Mouse (Mus musculus): Measurements from ENCODE around the gene Cartpt. TPM values are rescaled to one million over a fixed set of nuclear protein-coding genes. Genes with fewer than 3 reads are reported as not detected.

Gene Cartpt
- polyA plus RNA-seq, 1 experiment from 2014 or later: not detected

- DNase-seq (no peak), ATAC-seq (no peak)
- H3K4me1 ChIP-seq (ENCODE audit: insufficient read depth): no peaks in the 10 kb centered on the region
- H3K4me2 ChIP-seq (ENCODE audit: low read depth, low read length): no peak overlapping the region
- no peaks in the 10 kb centered on the region for H3K36me3 ChIP-seq (replicated peaks; ENCODE audit: insufficient read depth, low read length)
- no peak overlapping the region for H3K4me3 ChIP-seq (ENCODE audit: low read depth, low read length)
- no peak for TF ChIP-seq EP300 (IDR thresholded peaks at IDR 0.05; ENCODE audit: low read depth)
- peak; percentile 33; the same call in 1 of the 2 replicates for TF ChIP-seq CTCF (IDR thresholded peaks at IDR 0.05; ENCODE audit: low read depth)
- peaks cover 2% of the 10 kb centered on the region; the same call in 1 of the 2 replicates for H3K9me3 ChIP-seq (ENCODE audit: low read length)
- 78% methylated on average over 6 of the region's 6 CpGs for WGBS (ENCODE audit: insufficient replicate concordance)
- no peaks in the 10 kb centered on the region for H3K27me3 ChIP-seq (ENCODE audit: insufficient read depth, low read length)
- H3K9ac ChIP-seq (replicated peaks): no peak overlapping the region
- no peak overlapping the region for H3K27ac ChIP-seq (ENCODE audit: low read depth)
Observed at GRCm38 (mm10) chr13:99868438-99868837, 32.5 kb downstream of the Cartpt start.

GRCm38 (mm10) chr13:99864331-99864730 lies 36.6 kb downstream of the Cartpt start:
- no peak overlapping the region for H3K27ac ChIP-seq (ENCODE audit: low read depth)
- WGBS (ENCODE audit: insufficient replicate concordance): 51% methylated on average over 5 of the region's 5 CpGs
- H3K27me3 ChIP-seq (ENCODE audit: insufficient read depth, low read length): no peaks in the 10 kb centered on the region
- ATAC-seq: no peak
- no peak overlapping the region for H3K4me2 ChIP-seq (ENCODE audit: low read depth, low read length)
- peaks cover 8% of the 10 kb centered on the region for H3K9me3 ChIP-seq (ENCODE audit: low read length)
- no peak overlapping the region for H3K9ac ChIP-seq (replicated peaks)
- no peaks in the 10 kb centered on the region for H3K4me1 ChIP-seq (ENCODE audit: insufficient read depth)
- no peak overlapping the region for H3K4me3 ChIP-seq (ENCODE audit: low read depth, low read length)
- DNase-seq: no peak
- H3K36me3 ChIP-seq (replicated peaks; ENCODE audit: insufficient read depth, low read length): no peaks in the 10 kb centered on the region
- TF ChIP-seq CTCF (IDR thresholded peaks at IDR 0.05; ENCODE audit: low read depth): no peak
- TF ChIP-seq EP300 (IDR thresholded peaks at IDR 0.05; ENCODE audit: low read depth): no peak

- TF ChIP-seq EP300 (IDR thresholded peaks at IDR 0.05; ENCODE audit: low read depth): no peak
- no peak for TF ChIP-seq CTCF (IDR thresholded peaks at IDR 0.05; ENCODE audit: low read depth)
- no peak overlapping the region for H3K4me2 ChIP-seq (ENCODE audit: low read depth, low read length)
- no peaks in the 10 kb centered on the region for H3K36me3 ChIP-seq (replicated peaks; ENCODE audit: insufficient read depth, low read length)
- H3K4me3 ChIP-seq (ENCODE audit: low read depth, low read length): no peak overlapping the region
- peaks cover 6% of the 10 kb centered on the region for H3K9me3 ChIP-seq (ENCODE audit: low read length)
- H3K27me3 ChIP-seq (ENCODE audit: insufficient read depth, low read length): no peaks in the 10 kb centered on the region
- no peak for DNase-seq
- H3K27ac ChIP-seq (ENCODE audit: low read depth): no peak overlapping the region
- WGBS (ENCODE audit: insufficient replicate concordance): 77% methylated on average over 3 of the region's 3 CpGs
- H3K4me1 ChIP-seq (ENCODE audit: insufficient read depth): no peaks in the 10 kb centered on the region
- H3K9ac ChIP-seq (replicated peaks): no peak overlapping the region
- no peak for ATAC-seq
Observed at GRCm38 (mm10) chr13:99860670-99861069, 40.2 kb downstream of the Cartpt start.

GRCm38 (mm10) chr13:99859082-99859481 lies 41.8 kb downstream of the Cartpt start:
- Histone ChIP-seq H3K36me3 (replicated peaks; ENCODE audit: insufficient read depth, low read length) (no peaks in the 10 kb centered on the region), H3K4me1 (ENCODE audit: insufficient read depth) (no peaks in the 10 kb centered on the region), H3K27ac (ENCODE audit: low read depth) (no peak overlapping the region), H3K4me3 (ENCODE audit: low read depth, low read length) (no peak overlapping the region), H3K9me3 (ENCODE audit: low read length) (peaks cover 6% of the 10 kb centered on the region), H3K27me3 (ENCODE audit: insufficient read depth, low read length) (no peaks in the 10 kb centered on the region), H3K4me2 (ENCODE audit: low read depth, low read length) (no peak overlapping the region), H3K9ac (replicated peaks) (no peak overlapping the region)
- no peak for TF ChIP-seq EP300 (IDR thresholded peaks at IDR 0.05; ENCODE audit: low read depth)
- peak; percentile 78 for TF ChIP-seq CTCF (IDR thresholded peaks at IDR 0.05; ENCODE audit: low read depth)
- 14% methylated on average over 1 of the region's 1 CpGs for whole genome bisulfite sequencing (ENCODE audit: insufficient replicate concordance)
- ATAC-seq (no peak), DNase-seq (peak; percentile 51)

- H3K4me3 ChIP-seq (ENCODE audit: low read depth, low read length): no peak overlapping the region
- DNase-seq (peak; percentile 7), ATAC-seq (no peak)
- 42% methylated on average over 2 of the region's 2 CpGs for WGBS (ENCODE audit: insufficient replicate concordance)
- no peaks in the 10 kb centered on the region for H3K27me3 ChIP-seq (ENCODE audit: insufficient read depth, low read length)
- H3K4me1 ChIP-seq (ENCODE audit: insufficient read depth): no peaks in the 10 kb centered on the region
- H3K36me3 ChIP-seq (replicated peaks; ENCODE audit: insufficient read depth, low read length): no peaks in the 10 kb centered on the region
- no peak overlapping the region for H3K9ac ChIP-seq (replicated peaks)
- H3K27ac ChIP-seq (ENCODE audit: low read depth): no peak overlapping the region
- TF ChIP-seq EP300 (IDR thresholded peaks at IDR 0.05; ENCODE audit: low read depth) (0 out of 2 replicates have a peak, but pooled peaks have one; percentile 21), CTCF (IDR thresholded peaks at IDR 0.05; ENCODE audit: low read depth) (no peak)
- no peak overlapping the region for H3K4me2 ChIP-seq (ENCODE audit: low read depth, low read length)
- H3K9me3 ChIP-seq (ENCODE audit: low read length): peaks cover 6% of the 10 kb centered on the region
Observed at GRCm38 (mm10) chr13:99857879-99858278, 43.0 kb downstream of the Cartpt start.

- no peak overlapping the region for H3K27ac ChIP-seq (ENCODE audit: low read depth)
- no peak overlapping the region for H3K4me3 ChIP-seq (ENCODE audit: low read depth, low read length)
- 69% methylated on average over 9 of the region's 9 CpGs for WGBS (ENCODE audit: insufficient replicate concordance)
- no peak overlapping the region for H3K9ac ChIP-seq (replicated peaks)
- no peaks in the 10 kb centered on the region for H3K27me3 ChIP-seq (ENCODE audit: insufficient read depth, low read length)
- no peaks in the 10 kb centered on the region for H3K4me1 ChIP-seq (ENCODE audit: insufficient read depth)
- TF ChIP-seq EP300 (IDR thresholded peaks at IDR 0.05; ENCODE audit: low read depth) (no peak), CTCF (IDR thresholded peaks at IDR 0.05; ENCODE audit: low read depth) (no peak)
- DNase-seq: peak; percentile 2
- no peak for ATAC-seq
- H3K9me3 ChIP-seq (ENCODE audit: low read length): peaks cover 6% of the 10 kb centered on the region
- H3K36me3 ChIP-seq (replicated peaks; ENCODE audit: insufficient read depth, low read length): no peaks in the 10 kb centered on the region
- no peak overlapping the region for H3K4me2 ChIP-seq (ENCODE audit: low read depth, low read length)
Observed at GRCm38 (mm10) chr13:99857336-99857735, 43.6 kb downstream of the Cartpt start.

GRCm38 (mm10) chr13:99855229-99855628 lies 45.7 kb downstream of the Cartpt start:
- H3K9ac ChIP-seq (replicated peaks): no peak overlapping the region
- H3K27ac ChIP-seq (ENCODE audit: low read depth): no peak overlapping the region
- no peak overlapping the region for H3K4me2 ChIP-seq (ENCODE audit: low read depth, low read length)
- no peak for TF ChIP-seq CTCF (IDR thresholded peaks at IDR 0.05; ENCODE audit: low read depth)
- TF ChIP-seq EP300 (IDR thresholded peaks at IDR 0.05; ENCODE audit: low read depth): no peak
- DNase-seq: peak; percentile 7
- no peak for ATAC-seq
- H3K9me3 ChIP-seq (ENCODE audit: low read length): no peaks in the 10 kb centered on the region
- no peaks in the 10 kb centered on the region for H3K4me1 ChIP-seq (ENCODE audit: insufficient read depth)
- WGBS (ENCODE audit: insufficient replicate concordance): 76% methylated on average over 5 of the region's 5 CpGs
- no peaks in the 10 kb centered on the region for H3K36me3 ChIP-seq (replicated peaks; ENCODE audit: insufficient read depth, low read length)
- no peak overlapping the region for H3K4me3 ChIP-seq (ENCODE audit: low read depth, low read length)
- no peaks in the 10 kb centered on the region for H3K27me3 ChIP-seq (ENCODE audit: insufficient read depth, low read length)
